Mouse (Mus musculus): ENCODE data around the gene Rbms2. TPM values are rescaled to one million over a fixed set of nuclear protein-coding genes. Genes with fewer than 3 reads are reported as not detected.

The Rbms2 gene
- total RNA-seq (2023), result 10 to 100 TPM; 10.7 to 11.5 TPM

GRCm38 (mm10) chr10:128179989-128180388 lies at the start of gene Rbms2:
Gene Rbms2, minus strand, starts transcription at chr10:128180297.

GRCm38 (mm10) chr10:128225538-128225937 lies 45.4 kb upstream of the Rbms2 start, which contains the start of gene Mip:
Gene Mip, plus strand, starts transcription at chr10:128225838.

GRCm38 (mm10) chr10:128211390-128212108 lies 31.5 kb upstream of the Rbms2 start, which contains the start of gene Spryd4:
Gene Spryd4, minus strand, starts transcription at chr10:128211807.

GRCm38 (mm10) chr10:128194024-128194550 lies 14.0 kb upstream of the Rbms2 start, which contains the start of gene Gls2:
Gene Gls2, plus strand, starts transcription at chr10:128194457.

GRCm38 (mm10) chr10:128091564-128092505 lies 88.3 kb downstream of the Rbms2 start, which contains the start of gene Baz2a:
Gene Baz2a, plus strand, starts transcription at chr10:128091577.

GRCm38 (mm10) chr10:128082880-128083421 lies 97.1 kb downstream of the Rbms2 start, which contains the start of gene Atp5b:
Gene Atp5b, plus strand, starts transcription at chr10:128083273.

Other genes starting within 250 kb of the Rbms2 start
- not detected for gene Hsd17b6, start 172.7 kb downstream of the Rbms2 start, total RNA-seq (2023)
- 10 to 100 TPM; 21.7 to 35.1 TPM for gene Prim1, start 165.1 kb downstream of the Rbms2 start, total RNA-seq (2023)
- gene Naca, start 144.7 kb downstream of the Rbms2 start, total RNA-seq (2023), result 100 to 1,000 TPM; 347 to 352 TPM
- gene Ptges3, start 121.3 kb downstream of the Rbms2 start, total RNA-seq (2023), result 10 to 100 TPM; 69.1 to 74.1 TPM
- gene Atp5b, start 97.0 kb downstream of the Rbms2 start, total RNA-seq (2023), result 100 to 1,000 TPM; 509 to 578 TPM
- 10 to 100 TPM; 81.5 to 91.8 TPM for gene Baz2a, start 88.7 kb downstream of the Rbms2 start, total RNA-seq (2023)
- 1 to 10 TPM; 1.0 to 1.6 TPM for gene Gls2, start 14.2 kb upstream of the Rbms2 start, total RNA-seq (2023)
- gene Spryd4, start 31.5 kb upstream of the Rbms2 start, total RNA-seq (2023), result 1 to 10 TPM; 4.2 to 6.3 TPM
- gene Mip, start 45.5 kb upstream of the Rbms2 start, total RNA-seq (2023), result under 1 TPM in 1 of 2 experiments, not detected in 1; 0.15 TPM
- gene Timeless, start 51.8 kb upstream of the Rbms2 start, total RNA-seq (2023), result 10 to 100 TPM; 29.4 to 41.0 TPM
- gene Apon, start 73.8 kb upstream of the Rbms2 start, total RNA-seq (2023), result under 1 TPM in 1 of 2 experiments, not detected in 1; 0.46 TPM
- not detected for gene Apof, start 88.4 kb upstream of the Rbms2 start, total RNA-seq (2023)
- 10 to 100 TPM; 36.7 to 45.1 TPM for gene Stat2, start 90.3 kb upstream of the Rbms2 start, total RNA-seq (2023)
- gene Il23a, start 118.5 kb upstream of the Rbms2 start, total RNA-seq (2023), result not detected
- 10 to 100 TPM; 30.3 to 33.9 TPM for gene Pan2, start 123.0 kb upstream of the Rbms2 start, total RNA-seq (2023)
- gene Cnpy2, start 142.2 kb upstream of the Rbms2 start, total RNA-seq (2023), result 10 to 100 TPM; 34.4 to 34.6 TPM
- gene Cs, start 157.4 kb upstream of the Rbms2 start, total RNA-seq (2023), result 100 to 1,000 TPM; 101 to 107 TPM
- gene Coq10a, start 188.7 kb upstream of the Rbms2 start, total RNA-seq (2023), result 10 to 100 TPM; 15.7 to 16.2 TPM
- 10 to 100 TPM; 39.9 to 40.3 TPM for gene Ankrd52, start 196.8 kb upstream of the Rbms2 start, total RNA-seq (2023)
- not detected for gene Slc39a5, start 220.9 kb upstream of the Rbms2 start, total RNA-seq (2023)
- 10 to 100 TPM; 36.2 to 39.9 TPM for gene Nabp2, start 231.2 kb upstream of the Rbms2 start, total RNA-seq (2023)
- gene Rnf41, start 231.4 kb upstream of the Rbms2 start, total RNA-seq (2023), result 10 to 100 TPM; 34.9 to 38.0 TPM